Mouse (Mus musculus) embryo, embryonic 9.5 days (tissue): ENCODE measurements at regions not wholly inside any gene's neighbourhood (a gene's known extent, or its start where the extent isn't known, plus 50 kb on each side); places are given as distances from the start of the nearest gene placed in this dataset.

Source experiments
- DNase-seq: peaks from one replicate; pipeline ENCODE4 v3.0.0-alpha.2; 2017; ENCODE audit errors: extremely low spot score

GRCm38 (mm10) chr9:98091105-98091504 is 58.1 kb upstream of the Clstn2 start:
- no peak for DNase-seq

DNA sequence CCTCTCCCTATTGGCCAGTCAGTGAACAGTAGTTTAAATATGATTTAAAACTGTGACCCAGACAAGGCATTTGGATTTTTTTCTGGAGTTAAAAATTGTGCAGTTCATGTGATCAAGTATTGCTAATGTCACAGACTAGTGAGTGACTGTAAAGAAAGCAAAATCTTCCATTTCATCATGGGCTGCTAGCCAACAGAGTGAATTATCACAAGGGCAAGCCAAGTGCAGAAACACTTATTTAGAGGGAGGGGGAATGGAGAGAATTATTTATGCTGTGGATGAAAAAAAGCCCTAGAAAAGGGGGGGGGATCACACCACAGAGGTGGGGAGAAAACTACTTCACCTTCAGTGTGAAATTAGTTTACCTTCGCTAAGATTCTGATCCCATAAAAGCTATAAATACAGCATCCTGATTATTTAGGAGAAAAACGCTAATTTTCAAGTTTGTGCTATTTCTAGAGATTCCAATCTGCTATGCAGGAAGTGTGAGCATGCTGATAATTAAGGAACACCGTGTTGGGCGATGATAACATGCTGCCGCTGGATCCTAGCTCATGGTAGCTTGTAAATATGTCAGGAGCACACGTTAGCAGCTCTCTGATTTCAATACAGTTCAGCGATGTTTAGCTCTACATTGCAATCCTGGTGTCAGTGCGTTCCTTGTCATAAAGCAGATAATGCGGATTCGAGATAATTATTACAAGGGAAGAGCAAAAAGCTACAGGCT is 62.2 kb upstream of the Clstn2 start:
- DNase-seq, result no peak

GRCm38 (mm10) chr9:98123390-98123789 is 90.4 kb upstream of the Clstn2 start:
- DNase-seq, result no peak

DNA sequence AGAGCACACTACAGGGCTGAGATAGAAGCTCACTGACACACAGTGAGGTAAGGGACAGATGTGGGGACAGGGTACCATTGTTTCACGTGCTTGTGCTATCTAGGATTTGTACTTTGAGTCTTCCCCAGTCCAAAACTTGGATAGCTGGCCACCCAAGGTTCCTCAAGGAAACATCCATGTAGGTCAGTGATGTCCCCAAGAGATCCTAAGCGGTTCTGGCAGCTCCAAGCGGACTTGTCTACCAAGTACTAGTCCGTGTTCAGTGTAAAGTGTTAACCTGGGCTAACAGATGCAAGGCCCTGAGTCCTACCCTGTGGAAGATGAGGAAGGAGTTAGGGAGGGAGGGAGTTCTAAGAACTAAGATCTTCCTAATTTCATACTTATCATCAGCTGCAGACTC is 96.6 kb upstream of the Clstn2 start:
- DNase-seq, result no peak

GRCm38 (mm10) chr9:98130849-98131248 is 97.9 kb upstream of the Clstn2 start:
- DNase-seq, result no peak

DNA sequence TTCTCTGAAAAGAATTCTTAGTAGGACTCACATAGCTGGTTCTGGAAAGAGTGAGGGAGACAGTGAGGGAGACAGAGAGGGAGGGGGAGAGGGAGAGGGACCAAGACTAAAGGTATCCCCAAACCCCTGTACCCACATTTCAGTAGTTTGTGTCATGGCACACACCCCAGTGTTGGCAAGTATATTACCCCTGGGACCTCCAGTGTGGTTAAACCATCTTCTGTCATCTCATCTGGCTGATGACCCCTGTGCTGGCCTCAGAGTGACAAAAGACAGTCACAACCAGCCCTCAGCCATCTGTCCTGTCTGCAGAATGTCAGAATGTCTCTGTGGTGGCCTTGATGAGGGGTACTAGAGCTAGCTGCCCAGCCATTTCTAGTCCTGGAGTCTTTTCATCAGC is 107.6 kb upstream of the Clstn2 start:
- DNase-seq, result no peak

- DNase-seq, result no peak
Observed at GRCm38 (mm10) chr9:98142121-98142520, 109.1 kb upstream of the Clstn2 start.

DNA sequence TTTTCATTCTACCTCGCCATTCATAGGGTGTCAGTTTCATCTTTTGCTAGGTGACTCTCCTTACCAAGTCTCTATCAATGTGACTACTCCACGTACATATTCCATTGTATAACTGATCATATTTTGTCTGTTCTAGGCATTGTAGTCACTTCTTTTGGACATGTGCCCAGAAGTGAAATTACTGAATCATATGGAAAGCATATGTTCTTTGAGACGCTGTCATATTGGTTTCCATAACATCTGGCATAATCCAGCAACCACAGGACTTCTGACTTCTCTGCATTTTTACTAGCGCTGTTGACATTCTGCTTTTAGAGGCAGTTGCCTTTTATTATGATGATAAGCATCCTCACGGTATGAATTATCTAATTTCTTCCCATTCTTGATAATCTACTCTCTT is 113.9 kb upstream of the Clstn2 start:
- no peak for DNase-seq

DNA sequence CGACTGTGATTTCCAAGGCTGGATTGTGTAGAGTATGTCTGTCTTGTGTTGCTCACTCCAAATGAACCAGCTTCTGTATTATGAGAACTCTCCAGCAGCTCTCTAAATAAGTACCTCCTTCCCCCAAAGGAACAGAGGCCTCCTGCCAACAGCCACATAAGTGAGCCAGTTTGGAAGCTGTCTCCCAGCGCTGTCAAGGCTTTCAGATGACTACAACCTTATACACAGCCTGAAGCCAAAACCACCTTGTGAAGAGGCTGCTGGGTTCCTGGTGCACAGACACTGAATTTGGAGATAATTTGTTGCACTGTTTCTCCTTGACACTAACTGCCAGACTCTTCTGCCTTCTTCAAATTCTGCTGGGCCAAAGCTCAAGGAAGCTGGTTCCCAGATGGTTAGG is 125.4 kb upstream of the Clstn2 start:
- DNase-seq, result no peak

- peak; percentile 4 for DNase-seq
Observed at GRCm38 (mm10) chr9:98164489-98164888, 122.7 kb upstream of the Nmnat3 start.

DNA sequence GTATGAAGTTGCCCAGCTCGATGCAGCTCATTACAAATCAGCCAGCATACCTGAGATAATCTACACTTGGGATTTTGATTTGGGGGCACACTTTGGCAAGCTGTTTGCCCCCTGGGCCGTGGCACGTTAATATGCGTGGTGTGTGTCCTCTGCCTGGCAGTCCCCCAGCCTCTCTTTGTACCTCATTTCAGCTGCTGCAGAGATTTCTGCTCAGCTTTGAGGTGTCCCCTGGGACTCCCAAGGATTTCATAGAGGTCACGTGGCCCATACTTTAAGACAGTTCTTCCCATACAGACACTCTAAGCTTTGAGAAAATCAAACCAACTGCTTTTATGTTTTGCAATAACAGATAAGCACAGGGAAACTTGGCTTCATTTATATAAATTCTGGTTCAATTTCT is 113.2 kb upstream of the Nmnat3 start:
- DNase-seq, result no peak

DNA sequence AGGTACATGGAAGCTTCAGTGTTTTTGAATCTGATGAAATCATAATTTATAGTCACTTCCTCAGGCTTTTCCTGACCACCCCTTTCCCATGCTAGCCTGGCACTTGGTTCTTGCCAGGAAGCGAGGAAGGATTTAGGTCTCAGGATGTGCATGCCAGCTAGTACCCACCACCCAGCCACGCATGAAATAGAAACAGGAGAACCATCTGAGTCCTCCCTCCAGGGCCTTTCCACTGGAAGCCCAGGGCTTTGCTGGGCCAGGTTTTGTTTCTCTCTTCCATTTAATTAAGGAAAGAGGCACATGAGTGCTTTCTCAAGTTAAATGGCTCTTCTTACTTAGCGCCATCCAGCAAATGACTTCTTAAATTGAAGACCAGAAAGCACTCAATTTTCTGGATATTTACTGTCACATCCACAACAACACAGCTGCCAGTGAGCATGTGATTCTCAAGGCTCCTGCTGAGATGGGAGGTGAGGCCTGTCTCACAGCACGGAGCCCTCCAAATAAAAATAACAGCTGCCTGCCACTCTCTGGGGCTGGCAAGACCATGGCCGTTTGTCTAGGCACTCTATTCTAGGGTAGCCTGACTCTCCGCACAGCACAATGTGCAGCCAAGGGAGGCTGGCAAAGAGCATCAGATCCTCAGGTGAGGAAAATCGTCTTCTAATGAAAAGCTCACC is 110.4 kb upstream of the Nmnat3 start:
- no peak for DNase-seq

- no peak for DNase-seq
Observed at GRCm38 (mm10) chr9:98180766-98181165, 106.5 kb upstream of the Nmnat3 start.

GRCm38 (mm10) chr9:98186757-98187300 is 100.4 kb upstream of the Nmnat3 start:
- no peak for DNase-seq

- no peak for DNase-seq
Observed at GRCm38 (mm10) chr9:98194356-98194755, 92.9 kb upstream of the Nmnat3 start.

DNA sequence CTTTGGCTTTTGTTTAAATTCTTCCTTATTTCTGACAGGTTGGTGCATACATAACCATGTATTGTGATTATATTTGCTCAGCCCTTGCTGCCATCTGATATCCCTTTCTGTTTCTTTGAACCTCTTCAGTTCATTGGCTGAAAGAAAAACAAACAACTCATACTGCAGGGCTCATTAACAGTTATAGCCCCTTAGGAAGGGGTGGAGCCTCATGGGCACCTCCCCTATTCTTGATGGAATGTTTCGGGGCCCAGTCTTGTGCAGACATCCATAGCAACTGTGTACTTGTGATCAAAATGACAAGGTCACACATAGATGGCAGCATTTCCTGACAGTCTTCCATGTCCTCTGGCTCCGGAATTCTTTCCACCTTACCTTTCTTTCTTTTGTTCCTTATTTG is 68.4 kb upstream of the Nmnat3 start:
- DNase-seq, result no peak

DNA sequence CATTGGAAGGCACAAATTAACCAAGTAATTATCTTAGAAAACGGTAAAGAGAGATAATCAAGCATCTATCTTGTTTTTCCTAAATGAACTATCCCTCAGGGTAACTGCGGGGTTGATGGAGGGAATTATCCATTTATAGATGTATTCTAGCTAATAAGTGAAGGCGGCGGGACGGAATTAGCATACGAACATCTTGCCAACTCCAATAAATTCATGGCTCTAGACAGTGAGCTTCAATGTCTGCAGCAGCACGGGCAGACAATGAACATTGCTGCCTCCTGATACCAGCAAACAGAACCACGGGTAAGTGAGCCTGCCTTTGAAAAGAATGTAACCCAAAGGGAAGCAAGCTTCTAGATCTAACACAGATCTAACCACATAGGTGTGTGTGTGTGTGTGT is 66.9 kb upstream of the Nmnat3 start:
- no peak for DNase-seq

- no peak for DNase-seq
Observed at GRCm38 (mm10) chr9:98221766-98222165, 65.5 kb upstream of the Nmnat3 start.

GRCm38 (mm10) chr9:98228226-98228625 is 59.0 kb upstream of the Nmnat3 start:
- DNase-seq, result no peak

DNA sequence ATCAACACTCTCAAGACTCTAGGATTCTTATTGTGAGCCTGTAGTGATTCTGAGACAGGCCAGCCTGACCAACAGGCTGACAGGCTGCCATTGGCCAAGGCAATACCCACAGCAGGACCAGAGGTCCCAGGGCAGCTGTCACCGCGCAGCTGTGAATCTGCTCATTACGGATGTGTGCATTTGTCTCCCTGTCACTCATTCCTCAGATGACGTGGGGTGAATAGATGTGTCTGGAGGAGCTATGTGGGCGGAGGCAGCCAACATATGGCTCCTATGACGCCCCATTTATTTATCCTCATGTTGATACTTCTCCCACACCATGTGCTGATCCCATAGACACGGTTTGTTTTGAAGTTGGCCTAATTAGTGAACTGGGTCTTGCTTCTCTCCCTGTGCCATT is 58.3 kb upstream of the Nmnat3 start:
- DNase-seq, result no peak

GRCm38 (mm10) chr9:98234731-98235130 is 52.5 kb upstream of the Nmnat3 start:
- DNase-seq, result peak; percentile 22
